Mouse (Mus musculus) gastrocnemius, adult 2 months (tissue): ENCODE data around the gene Edem3. TPM values are rescaled to one million over a fixed set of nuclear protein-coding genes. Genes with fewer than 3 reads are reported as not detected.

ENCODE experiments used
- DNase-seq: peaks from one replicate; pipeline ENCODE4 v3.0.0; 2022
- H3K27ac ChIP-seq: fragments of 200-600 bp; 2 replicates; pipeline ENCODE4 v1.8.1; 2022; ENCODE audit warnings: mild to moderate bottlenecking
- H3K4me3 ChIP-seq: fragments of 200-600 bp; 2 replicates; pipeline ENCODE4 v1.8.1; 2022; ENCODE audit warnings: mild to moderate bottlenecking, moderate library complexity
- CTCF ChIP-seq: fragments of 200-600 bp; IDR thresholded peaks from 2 replicates; pipeline ENCODE4 v1.8.1; 2022; ENCODE audit warnings: antibody characterized with exemption, mild to moderate bottlenecking, moderate library complexity
- intact Hi-C: fragments of 180-260 bp; cut with DNase I; formaldehyde crosslinking; loops from one replicate; pipeline ENCODE4 v1.15.1; 2025
- total RNA-seq, 2 experiments: library from RNA; stranded (reverse); gene quantifications; 2 replicates each; pipeline ENCODE4 v1.2.3; 2021

Gene Edem3
- total RNA-seq, 2 experiments from 2014 or later = 21.1 to 23.6 TPM

- Histone ChIP-seq H3K4me3 (peak overlapping the region; percentile 98), H3K27ac (peak overlapping the region; percentile 94)
- intact Hi-C loops = no loop called here
- peak; percentile 75 for DNase-seq
- TF ChIP-seq CTCF = no peak
Measured at GRCm38 (mm10) chr1:151755660-151756424, 671 bp downstream of the Edem3 start.

GRCm38 (mm10) chr1:151756425-151756728, 1.2 kb downstream of the Edem3 start:
- Histone ChIP-seq H3K4me3 (peak overlapping the region; percentile 98), H3K27ac (peak overlapping the region; percentile 94)
- no peak for DNase-seq
- intact Hi-C loops = no loop called here
- TF ChIP-seq CTCF = no peak

- Histone ChIP-seq H3K27ac (peak overlapping the region; percentile 41; the same call in 1 of the 2 replicates), H3K4me3 (no peak overlapping the region)
- intact Hi-C loops = no loop called here
- peak; percentile 15 for DNase-seq
- TF ChIP-seq CTCF = no peak
Measured at GRCm38 (mm10) chr1:151758301-151758700, 3.1 kb downstream of the Edem3 start.

- Histone ChIP-seq H3K4me3 (no peak overlapping the region), H3K27ac (peak overlapping the region; percentile 41)
- intact Hi-C loops = no loop called here
- DNase-seq = no peak
- TF ChIP-seq CTCF = no peak
Measured at GRCm38 (mm10) chr1:151758991-151759390, 3.8 kb downstream of the Edem3 start.

- Histone ChIP-seq H3K27ac (no peak overlapping the region), H3K4me3 (no peak overlapping the region)
- no peak for DNase-seq
- intact Hi-C loops = no loop called here
- no peak for TF ChIP-seq CTCF
Measured at GRCm38 (mm10) chr1:151764236-151764635, 9.1 kb downstream of the Edem3 start.

- no peak for TF ChIP-seq CTCF
- Histone ChIP-seq H3K4me3 (no peak overlapping the region), H3K27ac (no peak overlapping the region)
- intact Hi-C loops = no loop called here
- DNase-seq = no peak
Measured at GRCm38 (mm10) chr1:151766166-151766565, 11.0 kb downstream of the Edem3 start.

GRCm38 (mm10) chr1:151766976-151767654, 11.9 kb downstream of the Edem3 start:
- DNase-seq = no peak
- H3K4me3 ChIP-seq = no peak overlapping the region
- peak overlapping the region; percentile 28; the same call in 1 of the 2 replicates for H3K27ac ChIP-seq
- intact Hi-C loops = no loop called here
- TF ChIP-seq CTCF = peak; percentile 35

- H3K27ac ChIP-seq = no peak overlapping the region
- DNase-seq = no peak
- no peak for TF ChIP-seq CTCF
- intact Hi-C loops = no loop called here
- H3K4me3 ChIP-seq = no peak overlapping the region
Measured at GRCm38 (mm10) chr1:151769200-151769913, 14.2 kb downstream of the Edem3 start.

GRCm38 (mm10) chr1:151777616-151778015, 22.4 kb downstream of the Edem3 start:
- H3K27ac ChIP-seq = no peak overlapping the region
- no peak for DNase-seq

GRCm38 (mm10) chr1:151778592-151778991, 23.4 kb downstream of the Edem3 start:
- Histone ChIP-seq H3K4me3 (no peak overlapping the region), H3K27ac (no peak overlapping the region)
- intact Hi-C loops = no loop called here
- peak; percentile 26 for DNase-seq
- no peak for TF ChIP-seq CTCF

More at GRCm38 (mm10) chr1:151777616-151778015, 22.4 kb downstream of the Edem3 start:
- no peak for TF ChIP-seq CTCF
- intact Hi-C loops = no loop called here
- no peak overlapping the region for H3K4me3 ChIP-seq

GRCm38 (mm10) chr1:151779306-151779705, 24.1 kb downstream of the Edem3 start:
- intact Hi-C loops = no loop called here
- H3K4me3 ChIP-seq = no peak overlapping the region
- H3K27ac ChIP-seq = no peak overlapping the region
- no peak for TF ChIP-seq CTCF
- DNase-seq = no peak

GRCm38 (mm10) chr1:151781447-151781846, 26.3 kb downstream of the Edem3 start:
- Histone ChIP-seq H3K4me3 (no peak overlapping the region), H3K27ac (no peak overlapping the region)
- intact Hi-C loops = no loop called here
- DNase-seq = no peak
- no peak for TF ChIP-seq CTCF

GRCm38 (mm10) chr1:151783403-151783802, 28.2 kb downstream of the Edem3 start:
- no peak for TF ChIP-seq CTCF
- DNase-seq = no peak
- H3K27ac ChIP-seq = no peak overlapping the region
- intact Hi-C loops = no loop called here
- H3K4me3 ChIP-seq = no peak overlapping the region
